Mouse (Mus musculus) embryo, embryonic 11 days (tissue): ENCODE data around the gene Bach2.

Experiments used
- DNase-seq: peaks from one replicate; pipeline ENCODE4 v3.0.0-alpha.2; 2015

Bach2 gene

DNA sequence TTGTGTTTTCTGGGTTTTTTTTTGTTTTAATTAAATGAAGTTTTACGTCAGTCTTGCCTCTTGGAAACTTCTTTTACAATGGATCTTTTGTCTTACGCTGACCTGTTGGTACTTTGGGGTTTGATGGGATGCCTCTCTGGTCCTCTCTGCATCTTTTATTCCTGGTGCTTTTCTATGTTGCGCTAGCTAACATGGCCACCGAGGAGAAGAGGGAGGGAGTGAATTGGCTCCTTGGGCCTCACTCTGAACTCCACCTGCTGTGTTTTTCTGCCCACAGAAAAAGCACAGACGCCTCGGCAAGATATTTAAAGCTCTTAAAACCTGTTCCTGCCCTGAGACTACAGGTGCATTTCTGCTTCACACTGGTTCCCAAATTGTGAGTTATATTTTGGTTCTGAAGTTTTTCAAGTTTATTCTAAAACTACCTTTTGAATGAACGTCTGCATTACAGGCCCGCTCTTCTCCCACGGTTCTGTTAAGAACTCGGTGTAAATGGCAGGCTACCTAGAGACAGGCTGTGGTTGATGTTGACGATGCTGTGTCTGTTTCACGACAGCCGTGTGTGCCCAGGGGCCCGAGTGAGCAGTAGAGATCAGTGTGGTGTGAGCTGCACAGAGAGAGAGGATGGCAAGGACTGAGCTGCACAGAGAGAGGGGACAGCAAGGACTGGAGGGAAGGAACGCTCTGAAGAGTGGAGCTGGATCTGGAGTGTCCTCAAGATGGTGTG, 13.5 kb downstream of the Bach2 start:
- DNase-seq, result no peak

- no peak for DNase-seq
Measured at GRCm38 (mm10) chr4:32257686-32258085, 19.1 kb downstream of the Bach2 start.

DNA sequence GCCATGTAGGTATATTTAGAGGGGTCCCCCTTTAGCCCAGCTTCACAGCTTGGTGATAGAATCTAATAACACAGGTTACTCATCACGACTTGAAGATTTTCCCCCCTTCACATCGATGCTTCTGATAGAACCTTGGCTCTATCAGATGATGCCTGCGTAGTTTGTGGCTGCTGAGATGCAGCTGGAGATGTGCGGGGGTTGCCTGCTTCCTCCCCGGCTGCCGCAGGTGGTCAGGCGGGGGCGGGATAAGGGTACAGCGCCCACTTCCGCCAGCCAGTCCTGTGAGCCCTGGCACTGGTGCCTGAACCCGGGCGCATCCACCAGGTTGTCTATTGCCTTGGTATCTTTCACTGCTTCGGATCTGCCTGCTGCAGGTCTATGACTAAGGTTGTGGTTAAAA, 19.5 kb downstream of the Bach2 start:
- no peak for DNase-seq

DNA sequence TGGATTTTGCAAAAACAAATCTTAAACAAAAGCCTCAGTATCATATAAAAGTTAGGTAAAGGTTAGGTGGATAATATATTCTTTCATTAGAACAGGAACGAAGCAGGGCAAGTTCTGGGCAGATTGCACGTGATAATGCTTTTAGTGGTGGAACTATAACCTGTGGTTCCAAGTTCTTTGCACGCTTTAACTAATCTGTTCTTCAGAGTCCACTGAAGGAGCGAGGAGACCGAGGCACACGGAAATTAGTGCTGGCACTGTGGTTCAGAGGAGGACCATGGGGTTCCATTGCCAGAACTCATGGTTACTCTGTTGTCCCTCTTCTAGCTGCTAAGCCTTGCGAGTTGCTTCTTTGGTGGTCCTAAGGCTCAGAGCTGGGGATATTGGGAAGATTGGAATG, 20.0 kb downstream of the Bach2 start:
- DNase-seq, result no peak

DNA sequence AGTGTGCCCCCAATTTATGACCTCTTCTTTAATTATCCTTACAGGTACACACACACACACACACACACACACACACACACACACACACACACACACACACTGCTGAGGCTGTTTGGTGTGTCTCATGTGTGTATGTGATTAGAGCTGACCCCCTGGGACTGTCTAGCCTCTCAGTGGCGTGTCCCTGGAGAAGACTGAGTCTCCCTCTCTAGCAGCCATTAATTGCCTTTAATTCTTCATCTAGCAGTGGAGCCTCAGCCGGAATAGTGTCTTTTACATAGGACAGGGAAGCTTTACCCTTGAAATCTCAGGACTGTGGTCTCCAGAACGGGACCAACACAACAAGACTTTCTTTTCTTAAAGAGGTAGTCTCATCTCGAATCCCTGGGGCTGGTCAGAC, 22.3 kb downstream of the Bach2 start:
- no peak for DNase-seq

DNA sequence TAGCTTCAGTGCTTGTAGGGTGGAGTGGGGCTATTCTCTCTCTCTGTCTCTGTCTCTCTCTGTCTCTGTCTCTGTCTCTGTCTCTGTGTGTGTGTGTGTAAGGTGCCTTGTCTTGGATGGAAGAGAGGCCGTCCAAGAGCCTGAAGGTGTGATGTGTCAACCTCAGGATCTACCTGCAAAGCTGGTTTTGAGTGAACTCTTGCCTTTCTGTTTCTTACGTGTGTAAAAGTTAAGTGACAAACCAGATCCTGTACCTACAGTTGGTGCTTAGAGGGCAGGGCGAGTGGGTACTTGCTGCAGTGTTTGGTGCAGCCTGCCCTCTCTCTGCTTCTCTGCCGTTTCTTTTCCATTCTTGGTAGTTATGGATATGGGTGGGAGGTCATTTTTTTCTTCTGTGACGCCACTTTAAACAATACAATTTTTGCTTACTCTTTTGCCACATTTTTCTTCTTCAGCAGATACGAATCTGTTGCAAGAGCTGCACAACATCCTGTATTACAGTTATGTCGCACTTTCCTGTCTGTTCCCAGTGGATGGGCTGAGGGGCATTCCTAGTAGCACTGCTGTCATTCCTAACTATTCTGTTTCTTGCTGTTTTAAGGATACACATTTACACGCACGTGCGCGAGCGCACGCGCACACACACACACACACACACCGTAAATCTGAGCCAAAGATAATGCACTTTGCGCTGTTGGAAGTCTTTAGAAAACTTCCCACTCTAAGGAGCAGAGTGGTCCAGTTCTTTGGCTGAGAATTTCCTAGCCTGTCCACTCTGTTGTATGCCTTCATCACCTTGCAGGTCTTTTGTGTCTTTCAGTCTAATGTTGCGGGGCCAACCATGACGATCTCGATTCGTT, 24.5 kb downstream of the Bach2 start:
- no peak for DNase-seq

DNA sequence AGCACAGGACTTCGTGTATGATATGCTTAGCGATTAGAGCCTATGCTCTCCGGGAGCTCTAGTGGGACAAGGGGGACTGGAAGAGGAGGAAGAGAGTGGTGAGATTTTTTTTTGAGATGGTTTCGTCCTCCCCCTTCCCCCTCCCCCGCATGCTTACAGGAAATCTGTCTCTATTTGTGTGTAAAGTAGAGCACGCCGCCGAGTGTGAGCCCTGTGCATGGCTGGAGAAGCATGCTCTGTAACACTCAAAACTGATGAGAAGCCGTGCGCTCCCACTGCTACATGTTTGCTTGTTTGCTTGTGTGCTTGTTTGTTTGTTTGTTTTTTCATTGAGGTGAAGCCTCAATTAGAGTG, 25.1 kb downstream of the Bach2 start:
- no peak for DNase-seq

- DNase-seq, result no peak
Measured at GRCm38 (mm10) chr4:32264892-32265291, 26.3 kb downstream of the Bach2 start.

DNA sequence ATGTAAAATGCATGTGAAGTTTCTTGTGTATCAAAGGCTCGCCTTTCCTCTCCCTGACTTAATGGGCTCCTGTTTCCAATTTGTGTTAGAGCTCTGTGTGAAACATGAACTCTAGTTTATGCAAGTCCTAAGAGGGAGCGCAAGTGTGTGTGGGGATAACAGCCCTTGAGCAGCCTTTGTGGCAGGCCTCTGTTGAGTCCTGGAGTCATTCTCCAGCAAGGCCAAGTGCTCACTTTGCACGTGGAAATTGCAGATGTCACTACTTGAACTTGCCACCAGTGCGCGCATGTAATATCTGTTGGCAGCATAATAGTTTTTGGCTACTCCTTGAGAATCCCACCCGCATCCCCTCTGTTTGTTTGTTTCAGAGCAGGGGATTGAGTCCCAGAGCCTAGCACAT, 28.1 kb downstream of the Bach2 start:
- DNase-seq, result peak; percentile 68

DNA sequence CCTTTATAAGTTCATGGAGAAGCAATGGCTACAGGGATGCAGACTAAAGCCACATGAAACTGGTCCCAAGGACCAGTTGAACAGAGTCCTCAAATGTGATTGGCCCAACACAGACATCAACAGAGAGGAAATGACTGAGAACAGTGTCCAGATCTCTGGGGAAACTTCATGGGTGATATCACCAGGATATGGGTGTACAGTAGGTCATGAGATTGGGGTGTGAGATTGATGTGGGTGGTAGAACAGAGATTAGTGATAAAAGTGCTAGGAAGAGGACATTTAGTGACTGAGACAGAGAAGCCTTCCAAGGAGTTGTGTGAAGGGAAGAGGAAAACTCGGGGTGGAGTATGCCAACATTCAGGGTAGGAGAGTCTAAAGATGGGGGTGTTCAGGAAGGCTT, 29.4 kb downstream of the Bach2 start:
- no peak for DNase-seq

DNA sequence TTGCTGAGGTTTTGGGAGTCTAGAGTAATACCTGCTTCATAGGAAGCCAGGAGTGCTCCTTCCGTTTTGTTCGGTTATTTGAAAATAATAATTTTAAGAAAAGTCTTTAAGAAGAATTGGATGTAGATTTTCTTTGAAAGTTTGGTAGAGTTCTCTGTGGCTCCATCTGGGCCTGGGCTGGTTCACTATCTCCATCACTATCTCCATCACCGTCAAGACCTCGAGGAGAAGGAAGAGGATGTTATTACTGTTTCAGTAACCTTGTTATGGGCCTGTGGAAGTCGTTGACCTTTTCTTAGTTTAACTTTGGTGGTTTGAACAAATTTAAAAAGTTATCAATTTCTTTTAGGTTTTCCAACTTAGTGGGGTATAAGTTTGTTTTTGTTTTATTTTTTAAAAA, 33.8 kb downstream of the Bach2 start:
- DNase-seq, result no peak

GRCm38 (mm10) chr4:32274776-32275294, 36.2 kb downstream of the Bach2 start:
- DNase-seq, result no peak

DNA sequence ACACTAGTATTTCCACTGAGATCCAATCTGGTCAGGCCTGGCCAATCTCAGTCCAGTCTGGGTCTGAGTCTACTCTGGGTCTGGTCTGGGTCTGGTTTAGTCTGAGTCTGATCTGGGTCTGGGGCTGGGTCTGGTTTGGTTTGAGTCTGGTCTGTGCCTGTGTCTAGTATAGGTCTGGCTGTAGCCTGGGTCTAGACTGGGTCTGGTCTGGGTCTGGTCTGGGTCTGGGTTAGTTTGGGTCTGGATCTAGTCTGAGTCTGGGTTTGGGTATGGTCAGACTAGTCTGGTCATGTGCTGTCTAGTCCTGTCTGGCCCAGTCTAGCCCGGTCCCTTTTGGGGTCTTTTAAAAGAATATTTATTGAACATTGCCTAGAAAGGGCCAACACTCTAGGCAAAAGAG, 41.2 kb downstream of the Bach2 start:
- no peak for DNase-seq

DNA sequence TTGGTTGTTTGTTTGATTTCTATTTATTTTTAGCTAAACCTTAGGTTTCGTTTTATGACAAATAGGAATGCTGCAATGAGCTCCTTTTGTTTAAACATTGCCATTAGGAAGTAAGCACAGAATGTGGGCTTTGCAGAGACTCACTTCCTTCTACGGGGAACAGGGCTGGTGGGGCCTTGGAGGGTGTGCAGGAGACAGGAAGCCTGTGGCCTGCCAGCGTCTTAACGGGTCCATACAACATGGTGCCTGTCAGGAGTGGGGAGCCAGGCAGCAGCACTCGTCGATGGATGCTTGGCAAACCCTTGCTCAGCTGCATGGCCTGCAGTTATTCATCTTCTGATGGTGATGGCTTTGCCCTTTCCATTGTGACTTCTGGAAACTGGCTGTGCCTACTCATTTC, 41.8 kb downstream of the Bach2 start:
- no peak for DNase-seq

DNA sequence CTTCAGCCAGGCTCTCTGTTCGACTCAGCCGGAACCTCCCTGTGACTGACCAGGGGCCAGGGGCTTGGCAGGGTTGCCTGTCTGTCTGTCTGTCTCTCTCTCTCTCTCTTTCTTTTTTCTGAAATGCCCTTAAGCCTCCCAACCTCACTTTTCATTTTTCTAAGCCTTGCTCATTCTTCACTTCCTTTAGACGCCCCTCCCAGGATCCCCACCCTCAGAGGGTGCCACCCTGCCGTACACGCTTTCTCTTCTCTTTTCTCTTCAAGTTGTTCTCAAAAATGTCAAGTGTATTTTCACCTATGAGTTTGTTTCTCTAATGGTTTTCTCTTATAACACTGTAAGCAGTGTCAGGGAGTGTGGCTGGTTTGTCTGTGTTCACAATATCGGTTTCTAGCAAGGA, 42.7 kb downstream of the Bach2 start:
- no peak for DNase-seq

DNA sequence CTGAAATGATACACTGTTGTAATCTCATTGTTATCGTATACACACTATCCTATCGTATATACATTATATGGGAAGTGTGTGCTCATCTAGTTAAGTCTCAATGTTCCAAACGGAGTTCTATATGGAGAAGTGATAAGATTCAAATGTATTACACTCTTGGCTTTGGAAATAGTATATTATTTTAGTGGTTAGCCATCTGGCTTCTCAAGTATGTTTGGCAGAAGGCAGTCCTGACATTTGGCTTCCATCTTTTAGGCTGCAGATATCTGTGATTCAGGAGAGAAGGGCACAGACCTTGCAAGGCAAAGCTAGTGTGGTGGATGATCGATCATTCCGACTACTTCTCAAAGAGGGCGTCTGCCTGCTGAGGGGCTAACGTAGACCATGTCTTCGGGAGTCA, 47.8 kb downstream of the Bach2 start:
- DNase-seq, result no peak

GRCm38 (mm10) chr4:32288036-32288860, 49.6 kb downstream of the Bach2 start:
- no peak for DNase-seq

- no peak for DNase-seq
Measured at GRCm38 (mm10) chr4:32289845-32290244, 51.2 kb downstream of the Bach2 start.

DNA sequence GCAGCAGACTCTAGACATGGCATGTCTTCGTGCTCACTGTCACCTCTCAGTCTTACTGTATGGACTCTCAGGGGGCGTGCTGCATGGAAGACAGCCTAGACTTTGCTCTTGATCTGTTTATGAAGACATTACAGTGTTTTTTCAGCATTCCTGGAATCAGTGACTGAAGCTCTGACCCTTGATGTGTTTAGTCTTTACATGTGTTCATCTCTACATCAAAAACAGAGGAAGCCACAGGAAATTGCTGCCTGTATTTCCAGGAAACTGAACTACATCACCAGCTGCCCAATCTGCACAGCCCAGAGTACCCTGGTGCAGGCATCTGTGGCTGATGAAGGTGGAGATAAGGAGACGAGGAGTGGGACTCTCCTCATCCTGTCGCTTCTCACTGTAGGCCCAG, 52.8 kb downstream of the Bach2 start:
- no peak for DNase-seq

- DNase-seq, result peak; percentile 44
Measured at GRCm38 (mm10) chr4:32293686-32294265, 55.2 kb downstream of the Bach2 start.

DNA sequence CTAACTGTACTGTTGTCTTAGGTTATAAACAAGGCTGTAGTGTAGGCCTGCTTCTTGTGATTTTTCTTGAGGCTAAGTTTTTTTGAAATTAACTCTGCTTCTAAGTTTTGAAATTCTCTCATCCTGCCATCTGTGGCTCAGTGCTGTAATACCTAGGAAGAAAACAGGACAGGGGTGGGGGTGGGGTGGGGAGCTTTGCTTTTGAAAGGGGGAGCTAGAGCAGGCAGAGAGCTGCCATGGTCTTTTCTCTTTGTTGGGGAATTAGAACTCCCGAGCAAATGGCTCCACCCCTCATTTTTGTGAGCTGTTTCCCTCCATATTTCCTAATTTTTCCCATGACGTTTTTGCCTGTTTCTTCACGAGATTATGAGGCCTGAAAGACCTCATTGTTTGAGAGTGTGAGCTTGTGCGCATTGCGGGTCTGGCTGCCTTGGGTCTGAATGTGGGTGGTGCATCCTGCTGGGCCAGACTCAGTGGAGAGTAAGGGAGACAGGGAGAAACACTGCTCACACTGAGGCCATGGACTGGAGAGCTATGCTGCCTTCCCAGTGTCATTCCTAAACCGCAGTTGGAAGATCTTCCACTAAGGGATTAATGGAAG, 58.6 kb downstream of the Bach2 start:
- DNase-seq, result peak; percentile 44

GRCm38 (mm10) chr4:32299221-32299620, 60.6 kb downstream of the Bach2 start:
- no peak for DNase-seq

GRCm38 (mm10) chr4:32299970-32300369, 61.4 kb downstream of the Bach2 start:
- no peak for DNase-seq
